Mouse (Mus musculus): ENCODE data around the gene Rad51.

Gene Rad51

GRCm38 (mm10) chr2:119163999-119164398 is 51.4 kb downstream of the Rad51 start:
- DNase-seq (ENCODE audit: extremely low spot score): no peak

- DNase-seq (ENCODE audit: extremely low spot score): no peak
Observed at GRCm38 (mm10) chr2:119165401-119165800, 52.8 kb downstream of the Rad51 start.

GRCm38 (mm10) chr2:119166901-119167865 is 54.6 kb downstream of the Rad51 start, which contains the start of gene Gchfr:
Gene Gchfr (plus strand): TSS chr2:119167773.
- DNase-seq (ENCODE audit: extremely low spot score): peak; percentile 65

- DNase-seq (ENCODE audit: extremely low spot score): no peak
Observed at GRCm38 (mm10) chr2:119167866-119168256, 55.3 kb downstream of the Rad51 start.

- DNase-seq (ENCODE audit: extremely low spot score): no peak
Observed at GRCm38 (mm10) chr2:119170282-119170681, 57.7 kb downstream of the Rad51 start.

- no peak for DNase-seq (ENCODE audit: extremely low spot score)
Observed at GRCm38 (mm10) chr2:119171574-119171973, 59.0 kb downstream of the Rad51 start.

- no peak for DNase-seq (ENCODE audit: extremely low spot score)
Observed at GRCm38 (mm10) chr2:119172446-119172845, 59.9 kb downstream of the Rad51 start.

GRCm38 (mm10) chr2:119172862-119173576 is 60.4 kb downstream of the Rad51 start:
- peak; percentile 49 for DNase-seq (ENCODE audit: extremely low spot score)

GRCm38 (mm10) chr2:119173991-119174651 is 61.5 kb downstream of the Rad51 start, which contains the start of gene Gm14137:
Gene Gm14137 (plus strand): TSS chr2:119174509.
- DNase-seq (ENCODE audit: extremely low spot score): no peak

GRCm38 (mm10) chr2:119174866-119175265 is 62.3 kb downstream of the Rad51 start:
- no peak for DNase-seq (ENCODE audit: extremely low spot score)

- no peak for DNase-seq (ENCODE audit: extremely low spot score)
Observed at GRCm38 (mm10) chr2:119175614-119176013, 63.0 kb downstream of the Rad51 start.

GRCm38 (mm10) chr2:119176761-119177160 is 64.2 kb downstream of the Rad51 start:
- DNase-seq (ENCODE audit: extremely low spot score): no peak

GRCm38 (mm10) chr2:119177384-119177939 is 64.9 kb downstream of the Rad51 start:
- no peak for DNase-seq (ENCODE audit: extremely low spot score)

- no peak for DNase-seq (ENCODE audit: extremely low spot score)
Observed at GRCm38 (mm10) chr2:119182914-119183313, 70.3 kb downstream of the Rad51 start.

GRCm38 (mm10) chr2:119189029-119189710 is 76.6 kb downstream of the Rad51 start:
- DNase-seq (ENCODE audit: extremely low spot score): peak; percentile 85

GRCm38 (mm10) chr2:119190969-119191368 is 78.4 kb downstream of the Rad51 start:
- no peak for DNase-seq (ENCODE audit: extremely low spot score)

GRCm38 (mm10) chr2:119194140-119194539 is 81.5 kb downstream of the Rad51 start:
- no peak for DNase-seq (ENCODE audit: extremely low spot score)

GRCm38 (mm10) chr2:119196316-119197108 is 83.9 kb downstream of the Rad51 start:
- DNase-seq (ENCODE audit: extremely low spot score): no peak
